Mouse (Mus musculus): ENCODE measurements at regions not wholly inside any gene's neighbourhood (a gene's known extent, or its start where the extent isn't known, plus 50 kb on each side); places are given as distances from the start of the nearest gene placed in this dataset.

- TF ChIP-seq CTCF (IDR thresholded peaks at IDR 0.05) = no peak
- ChIA-PET POLR2A (no interaction called here), CTCF (no interaction called here)
- in situ Hi-C loops (cut with MboI; ENCODE audit: low pct_unique_long_range_greater_than_20kb) = no loop called here
- no peaks in the 10 kb centered on the region for H3K27me3 ChIP-seq
- ATAC-seq (no peak), DNase-seq (ENCODE audit: low read depth, low spot score) (no peak)
Measured at GRCm38 (mm10) chr10:55096223-55096622, 1010.5 kb upstream of the Msl3l2 start.

GRCm38 (mm10) chr10:55097225-55097624, 1009.5 kb upstream of the Msl3l2 start:
- no peak for TF ChIP-seq CTCF (IDR thresholded peaks at IDR 0.05)
- in situ Hi-C loops (cut with MboI; ENCODE audit: low pct_unique_long_range_greater_than_20kb) = no loop called here
- no peak for DNase-seq (ENCODE audit: low read depth, low spot score)
- CTCF ChIA-PET = no interaction called here
- POLR2A ChIA-PET = no interaction called here
- H3K27me3 ChIP-seq = no peaks in the 10 kb centered on the region
- no peak for ATAC-seq

- in situ Hi-C loops (cut with MboI; ENCODE audit: low pct_unique_long_range_greater_than_20kb) = no loop called here
- H3K27me3 ChIP-seq = no peaks in the 10 kb centered on the region
- no peak for DNase-seq (ENCODE audit: low read depth, low spot score)
- ChIA-PET POLR2A (no interaction called here), CTCF (no interaction called here)
- TF ChIP-seq CTCF (IDR thresholded peaks at IDR 0.05) = no peak
- no peak for ATAC-seq
Measured at GRCm38 (mm10) chr10:55098278-55098677, 1008.4 kb upstream of the Msl3l2 start.

GRCm38 (mm10) chr10:55112217-55112616, 994.5 kb upstream of the Msl3l2 start:
- ATAC-seq (no peak), DNase-seq (ENCODE audit: low read depth, low spot score) (no peak)
- TF ChIP-seq CTCF (IDR thresholded peaks at IDR 0.05) = no peak
- no peaks in the 10 kb centered on the region for H3K27me3 ChIP-seq
- in situ Hi-C loops (cut with MboI; ENCODE audit: low pct_unique_long_range_greater_than_20kb) = no loop called here
- ChIA-PET CTCF (no interaction called here), POLR2A (no interaction called here)

- ATAC-seq = no peak
Measured at GRCm38 (mm10) chr10:55148190-55148589, 958.5 kb upstream of the Msl3l2 start.

GRCm38 (mm10) chr10:55192176-55192575, 914.5 kb upstream of the Msl3l2 start:
- no peak for TF ChIP-seq CTCF (IDR thresholded peaks at IDR 0.05)
- CTCF ChIA-PET = no interaction called here

More at GRCm38 (mm10) chr10:55148190-55148589, 958.5 kb upstream of the Msl3l2 start:
- no peak for DNase-seq (ENCODE audit: low read depth, low spot score)
- in situ Hi-C loops (cut with MboI; ENCODE audit: low pct_unique_long_range_greater_than_20kb) = no loop called here
- TF ChIP-seq CTCF (IDR thresholded peaks at IDR 0.05) = no peak
- POLR2A ChIA-PET = no interaction called here
- no peaks in the 10 kb centered on the region for H3K27me3 ChIP-seq
- CTCF ChIA-PET = no interaction called here

GRCm38 (mm10) chr10:55194144-55194543, 912.6 kb upstream of the Msl3l2 start:
- no peak for ATAC-seq
- ChIA-PET POLR2A (no interaction called here), CTCF (interaction anchor here (1.3 kb wide), 1 partner anchor 11 kb away, joined by 3 read pairs; no protein-coding TSS in a partner anchor)
- in situ Hi-C loops (cut with MboI; ENCODE audit: low pct_unique_long_range_greater_than_20kb) = no loop called here
- no peak for TF ChIP-seq CTCF (IDR thresholded peaks at IDR 0.05)
- H3K27me3 ChIP-seq = no peaks in the 10 kb centered on the region
- no peak for DNase-seq (ENCODE audit: low read depth, low spot score)

More at GRCm38 (mm10) chr10:55192176-55192575, 914.5 kb upstream of the Msl3l2 start:
- POLR2A ChIA-PET = no interaction called here
- DNase-seq (ENCODE audit: low read depth, low spot score) = no peak
- in situ Hi-C loops (cut with MboI; ENCODE audit: low pct_unique_long_range_greater_than_20kb) = no loop called here
- H3K27me3 ChIP-seq = no peaks in the 10 kb centered on the region
- no peak for ATAC-seq

GRCm38 (mm10) chr10:55195266-55195665, 911.5 kb upstream of the Msl3l2 start:
- in situ Hi-C loops (cut with MboI; ENCODE audit: low pct_unique_long_range_greater_than_20kb) = no loop called here
- ATAC-seq (no peak), DNase-seq (ENCODE audit: low read depth, low spot score) (no peak)
- H3K27me3 ChIP-seq = no peaks in the 10 kb centered on the region
- CTCF ChIA-PET = interaction anchor here (1.3 kb wide), 1 partner anchor 10 kb away, joined by 3 read pairs; no protein-coding TSS in a partner anchor
- TF ChIP-seq CTCF (IDR thresholded peaks at IDR 0.05) = no peak
- POLR2A ChIA-PET = no interaction called here

GRCm38 (mm10) chr10:55237156-55237555, 869.6 kb upstream of the Msl3l2 start:
- no peaks in the 10 kb centered on the region for H3K27me3 ChIP-seq
- DNase-seq (ENCODE audit: low read depth, low spot score) (no peak), ATAC-seq (no peak)
- TF ChIP-seq CTCF (IDR thresholded peaks at IDR 0.05) = no peak
- ChIA-PET POLR2A (no interaction called here), CTCF (interaction anchor here (0.6 kb wide), 1 partner anchor 398 kb away, joined by 3 read pairs; no protein-coding TSS in a partner anchor)
- in situ Hi-C loops (cut with MboI; ENCODE audit: low pct_unique_long_range_greater_than_20kb) = no loop called here

GRCm38 (mm10) chr10:55257351-55257750, 849.4 kb upstream of the Msl3l2 start:
- TF ChIP-seq CTCF (IDR thresholded peaks at IDR 0.05) = no peak
- ATAC-seq (no peak), DNase-seq (ENCODE audit: low read depth, low spot score) (no peak)
- ChIA-PET CTCF (no interaction called here), POLR2A (no interaction called here)
- in situ Hi-C loops (cut with MboI; ENCODE audit: low pct_unique_long_range_greater_than_20kb) = no loop called here
- H3K27me3 ChIP-seq = no peaks in the 10 kb centered on the region

GRCm38 (mm10) chr10:55300141-55300540, 806.6 kb upstream of the Msl3l2 start:
- no peaks in the 10 kb centered on the region for H3K27me3 ChIP-seq
- no peak for TF ChIP-seq CTCF (IDR thresholded peaks at IDR 0.05)
- in situ Hi-C loops (cut with MboI; ENCODE audit: low pct_unique_long_range_greater_than_20kb) = no loop called here
- no peak for DNase-seq (ENCODE audit: low read depth, low spot score)
- ChIA-PET CTCF (no interaction called here), POLR2A (no interaction called here)
- ATAC-seq = no peak

GRCm38 (mm10) chr10:55333836-55334235, 772.9 kb upstream of the Msl3l2 start:
- in situ Hi-C loops (cut with MboI; ENCODE audit: low pct_unique_long_range_greater_than_20kb) = loop anchor here (25.0 kb wide), 1 partner anchor 1003 kb away; no protein-coding TSS in a partner anchor

More at GRCm38 (mm10) chr10:55333836-55334235, 772.9 kb upstream of the Msl3l2 start:
- CTCF ChIA-PET = no interaction called here
- no peak for TF ChIP-seq CTCF (IDR thresholded peaks at IDR 0.05)
- DNase-seq (ENCODE audit: low read depth, low spot score) = no peak
- H3K27me3 ChIP-seq = no peaks in the 10 kb centered on the region
- no peak for ATAC-seq
- POLR2A ChIA-PET = no interaction called here

Measured in Patski (cell line).